Mouse (Mus musculus) intestine, postnatal 0 days (tissue): ENCODE data around the gene Myd88. TPM values are rescaled to one million over a fixed set of nuclear protein-coding genes. Genes with fewer than 3 reads are reported as not detected.
A peak's percentile ranks its signal among the peaks of the same experiment; 100 is the strongest.
"Not testable (repeated sequence)": the region's sequence is repeated elsewhere in the genome, so short reads cannot be mapped to it uniquely, and the experiment has no call there.

Source experiments
- ATAC-seq: fragments of 200-750 bp; cut with Nextera tagmentation; 2 replicates; pipeline ENCODE4 v1.8.0; 2017; ENCODE audit warnings: mild to moderate bottlenecking, moderate TSS enrichment, moderate library complexity
- H3K27ac ChIP-seq: fragments of 300-500 bp; sonication (generic); 2 replicates; pipeline ENCODE4 v1.5.1; 2014; ENCODE audit warnings: mild to moderate bottlenecking, low read depth, low read length, moderate library complexity
- H3K27me3 ChIP-seq: fragments of 300-500 bp; sonication (generic); replicated peaks from 2 replicates; pipeline ENCODE4 v1.6.1; 2014; ENCODE audit warnings: low read length, mixed read lengths; ENCODE audit not compliant: control insufficient read depth, insufficient read depth
- H3K36me3 ChIP-seq: fragments of 300-500 bp; sonication (generic); 2 replicates; pipeline ENCODE4 v1.6.1; 2014; ENCODE audit warnings: mild to moderate bottlenecking, moderate library complexity; ENCODE audit not compliant: control insufficient read depth, insufficient read depth
- H3K4me1 ChIP-seq: fragments of 300-500 bp; sonication (generic); replicated peaks from 2 replicates; pipeline ENCODE4 v1.6.1; 2014; ENCODE audit warnings: antibody characterized with exemption, low read length, mixed read lengths; ENCODE audit not compliant: control insufficient read depth, insufficient read depth
- H3K4me2 ChIP-seq: fragments of 300-500 bp; sonication (generic); replicated peaks from 2 replicates; pipeline ENCODE4 v1.6.1; 2014; ENCODE audit warnings: low read depth, mild to moderate bottlenecking, moderate library complexity
- H3K4me3 ChIP-seq: fragments of 300-500 bp; sonication (generic); 2 replicates; pipeline ENCODE4 v1.5.1; 2014; ENCODE audit warnings: low read depth, low read length
- H3K9ac ChIP-seq: fragments of 300-500 bp; sonication (generic); 2 replicates; pipeline ENCODE4 v1.6.1; 2014; ENCODE audit warnings: mild to moderate bottlenecking, low read depth, low read length
- H3K9me3 ChIP-seq: fragments of 300-500 bp; sonication (generic); 2 replicates; pipeline ENCODE4 v1.6.1; 2016; ENCODE audit warnings: mixed run types; ENCODE audit not compliant: control insufficient read depth
- CTCF ChIP-seq: sonication (generic); IDR thresholded peaks from 2 replicates; pipeline ENCODE4 v1.5.1; 2016; ENCODE audit warnings: low read depth, mild to moderate bottlenecking, control low read depth, antibody characterized with exemption, moderate library complexity
- WGBS: fragments of 180-500 bp; shearing (Covaris S2); extraction: QIAGEN DNeasy Blood & Tissue Kit; methylation state at CpG from one replicate; pipeline ENCODE4 v1.1.7; 2014; 5-methylcytosine and 5-hydroxymethylcytosine counted together
- polyA plus RNA-seq: library from polyadenylated mRNA; unstranded; fragments of >200 nt; fragmentation: Nextera tagmentation; extraction: Ambion mirVana; gene quantifications from 2 replicates; pipeline ENCODE4 v1.2.1, GENCODE M21; 2015

Myd88 gene
- polyA plus RNA-seq, 1 experiment from 2014 or later: 30.9 TPM

- TF ChIP-seq CTCF: no peak
- H3K4me2 ChIP-seq: no peak overlapping the region
- no peak for ATAC-seq
- H3K4me3 ChIP-seq: no peak overlapping the region
- no peaks in the 10 kb centered on the region for H3K4me1 ChIP-seq
- no peaks in the 10 kb centered on the region for H3K9me3 ChIP-seq
- H3K36me3 ChIP-seq: peaks cover 9% of the 10 kb centered on the region
- 87% methylated on average over 3 of the region's 3 CpGs for WGBS
- H3K27ac ChIP-seq: no peak overlapping the region
- H3K27me3 ChIP-seq: no peaks in the 10 kb centered on the region
- H3K9ac ChIP-seq: no peak overlapping the region
Measured at GRCm38 (mm10) chr9:119375008-119375407, 33.8 kb upstream of the Myd88 start.

GRCm38 (mm10) chr9:119371251-119371650 lies 30.0 kb upstream of the Myd88 start:
- 81% methylated on average over 4 of the region's 4 CpGs for WGBS

GRCm38 (mm10) chr9:119370770-119371169 lies 29.6 kb upstream of the Myd88 start:
- not testable (repeated sequence) for ATAC-seq
- TF ChIP-seq CTCF: peak; percentile 46
- WGBS: 88% methylated on average over 4 of the region's 4 CpGs

More at GRCm38 (mm10) chr9:119371251-119371650, 30.0 kb upstream of the Myd88 start:
- Histone ChIP-seq H3K9me3 (no peaks in the 10 kb centered on the region), H3K4me3 (no peak overlapping the region), H3K27ac (no peak overlapping the region), H3K27me3 (no peaks in the 10 kb centered on the region), H3K4me2 (no peak overlapping the region), H3K9ac (no peak overlapping the region), H3K36me3 (peaks cover 14% of the 10 kb centered on the region), H3K4me1 (no peaks in the 10 kb centered on the region)
- ATAC-seq: no peak
- TF ChIP-seq CTCF: no peak

GRCm38 (mm10) chr9:119368367-119368766 lies 27.2 kb upstream of the Myd88 start:
- 78% methylated on average over 3 of the region's 3 CpGs for WGBS

More at GRCm38 (mm10) chr9:119370770-119371169, 29.6 kb upstream of the Myd88 start:
- H3K9ac ChIP-seq, H3K4me1 ChIP-seq, H3K4me3 ChIP-seq, H3K9me3 ChIP-seq, H3K27ac ChIP-seq, H3K4me2 ChIP-seq, H3K27me3 ChIP-seq: not testable (repeated sequence)
- H3K36me3 ChIP-seq: peaks cover 14% of the 10 kb centered on the region

GRCm38 (mm10) chr9:119365284-119365683 lies 24.1 kb upstream of the Myd88 start, which contains the start of gene Slc22a14:
Gene Slc22a14, minus strand, starts transcription at chr9:119365553.
- TF ChIP-seq CTCF: no peak
- no peak within 1 kb of the TSS for H3K27ac ChIP-seq
- 70% methylated on average over 7 of the region's 7 CpGs for WGBS
- no peak for ATAC-seq
- H3K27me3 ChIP-seq: no peaks in the 10 kb centered on the region
- no peaks in the 10 kb centered on the region for H3K4me1 ChIP-seq
- H3K36me3 ChIP-seq: peaks cover 10% of the 10 kb centered on the region; the same call in 1 of the 2 replicates
- no peaks in the 10 kb centered on the region for H3K9me3 ChIP-seq
- H3K9ac ChIP-seq: no peak within 1 kb of the TSS
- no peak within 1 kb of the TSS for H3K4me2 ChIP-seq
- no peak within 1 kb of the TSS for H3K4me3 ChIP-seq

More at GRCm38 (mm10) chr9:119368367-119368766, 27.2 kb upstream of the Myd88 start:
- no peaks in the 10 kb centered on the region for H3K9me3 ChIP-seq
- no peaks in the 10 kb centered on the region for H3K4me1 ChIP-seq
- H3K4me2 ChIP-seq: no peak overlapping the region
- H3K27ac ChIP-seq: no peak overlapping the region
- H3K27me3 ChIP-seq: no peaks in the 10 kb centered on the region
- H3K36me3 ChIP-seq: peaks cover 8% of the 10 kb centered on the region
- no peak overlapping the region for H3K9ac ChIP-seq
- no peak for TF ChIP-seq CTCF
- no peak overlapping the region for H3K4me3 ChIP-seq
- ATAC-seq: peak; percentile 32; the same call in 1 of the 2 replicates

- Histone ChIP-seq H3K27ac (peak overlapping the region; percentile 17; the same call in 1 of the 2 replicates), H3K4me1 (no peaks in the 10 kb centered on the region), H3K27me3 (no peaks in the 10 kb centered on the region), H3K9me3 (no peaks in the 10 kb centered on the region), H3K36me3 (peaks cover 5% of the 10 kb centered on the region; the same call in 1 of the 2 replicates), H3K9ac (no peak overlapping the region), H3K4me2 (no peak overlapping the region; the same call in 1 of the 2 replicates), H3K4me3 (no peak overlapping the region)
- ATAC-seq: 0 out of 2 replicates have a peak, but pooled peaks have one; percentile 42
- no peak for TF ChIP-seq CTCF
- WGBS: 51% methylated on average over 12 of the region's 12 CpGs
Measured at GRCm38 (mm10) chr9:119363229-119363628, 22.0 kb upstream of the Myd88 start.
